Mouse (Mus musculus): ENCODE results near the gene Prpf40b.

DNA sequence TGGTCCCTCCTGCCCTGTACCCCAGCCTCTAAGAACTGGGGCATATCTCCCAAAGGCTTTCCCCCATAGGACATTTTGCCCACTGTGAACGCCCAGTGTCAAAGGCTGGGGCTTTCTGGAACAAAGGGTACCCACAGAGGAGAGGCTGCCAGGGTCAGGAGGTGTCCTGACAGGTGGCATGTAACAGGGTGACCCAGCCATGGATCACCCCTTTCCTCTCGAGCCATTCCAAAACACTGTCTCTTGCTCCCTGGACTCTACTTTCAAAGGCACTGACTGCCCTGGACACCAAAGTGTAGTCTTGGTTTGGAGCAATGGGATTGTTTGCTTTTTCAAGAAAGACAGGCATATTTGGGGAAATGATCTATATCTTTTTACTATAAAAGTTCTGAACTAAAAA, 35.4 kb downstream of the Prpf40b start:
- TF ChIP-seq CTCF (conservative IDR thresholded peaks at IDR 0.05; ENCODE audit: low read length): no peak
- no peak for TF ChIP-seq NANOG (IDR thresholded peaks at IDR 0.05; ENCODE audit: borderline replicate concordance, low read length)

Measured in E14TG2a.4 (cell line).